Mouse (Mus musculus) liver, embryonic 14.5 days (tissue): ENCODE data around the gene Enpp4.

Experiments
- CTCF ChIP-seq: IDR thresholded peaks from 2 replicates; pipeline ENCODE4 v1.5.1; 2016; ENCODE audit warnings: antibody characterized with exemption, low read depth, control low read depth
- EP300 ChIP-seq: IDR thresholded peaks from 2 replicates; pipeline ENCODE4 v1.6.1; 2016; ENCODE audit warnings: antibody characterized with exemption, low read depth

- no peak for TF ChIP-seq CTCF
- no peak for TF ChIP-seq EP300
Observed at GRCm38 (mm10) chr17:44083156-44083555, 22.5 kb downstream of the Enpp4 start.
